Mouse (Mus musculus) embryonic facial prominence, embryonic 11.5 days (tissue): Measurements from ENCODE around the gene Mpped1. TPM values are rescaled to one million over a fixed set of nuclear protein-coding genes. Genes with fewer than 3 reads are reported as not detected.

ENCODE experiments used
- ATAC-seq: fragments of 200-750 bp; cut with Nextera tagmentation; replicated peaks from 2 replicates; pipeline ENCODE4 v1.8.0; 2017; ENCODE audit warnings: low read depth; ENCODE audit not compliant: insufficient number of reproducible peaks, low FRiP score, low TSS enrichment
- DNase-seq: peaks from one replicate; pipeline ENCODE4 v3.0.0-alpha.2; 2015; ENCODE audit warnings: low spot score
- H3K27ac ChIP-seq: fragments of 300-500 bp; sonication (generic); replicated peaks from 2 replicates; pipeline ENCODE4 v1.5.1; 2014; ENCODE audit warnings: mild to moderate bottlenecking, low read depth, low read length, control low read depth
- H3K27me3 ChIP-seq: fragments of 300-500 bp; sonication (generic); 2 replicates; pipeline ENCODE4 v1.6.1; 2014; ENCODE audit warnings: mild to moderate bottlenecking, low read length, moderate library complexity, mixed read lengths; ENCODE audit not compliant: control insufficient read depth, insufficient read depth
- H3K36me3 ChIP-seq: fragments of 300-500 bp; sonication (generic); replicated peaks from 2 replicates; pipeline ENCODE4 v1.6.1; 2014; ENCODE audit warnings: low read depth, mild to moderate bottlenecking, low read length, moderate library complexity, mixed read lengths; ENCODE audit not compliant: control insufficient read depth, insufficient read depth
- H3K4me1 ChIP-seq: fragments of 300-500 bp; sonication (generic); 2 replicates; pipeline ENCODE4 v1.6.1; 2014; ENCODE audit warnings: low read length, mixed read lengths; ENCODE audit not compliant: control insufficient read depth, insufficient read depth
- H3K4me2 ChIP-seq: fragments of 300-500 bp; sonication (generic); 2 replicates; pipeline ENCODE4 v1.6.1; 2014; ENCODE audit warnings: low read depth, mild to moderate bottlenecking, control low read depth, low read length, moderate library complexity
- H3K4me3 ChIP-seq: fragments of 300-500 bp; sonication (generic); 2 replicates; pipeline ENCODE4 v1.5.1; 2014; ENCODE audit warnings: low read depth, low read length, control low read depth
- H3K9ac ChIP-seq: fragments of 300-500 bp; sonication (generic); replicated peaks from 2 replicates; pipeline ENCODE4 v1.6.1; 2014; ENCODE audit warnings: mild to moderate bottlenecking, control low read depth, low read length
- H3K9me3 ChIP-seq: fragments of 300-500 bp; sonication (generic); replicated peaks from 2 replicates; pipeline ENCODE4 v1.6.1; 2016; ENCODE audit warnings: mild to moderate bottlenecking, low read length, inconsistent platforms, mixed read lengths; ENCODE audit not compliant: control insufficient read depth
- WGBS: fragments of 180-500 bp; shearing (Covaris S2); extraction: QIAGEN DNeasy Blood & Tissue Kit; methylation state at CpG from one replicate; pipeline ENCODE4 v1.1.7; 2014; 5-methylcytosine and 5-hydroxymethylcytosine counted together
- polyA plus RNA-seq: library from polyadenylated mRNA; unstranded; fragments of >200 nt; fragmentation: Nextera tagmentation; extraction: Ambion mirVana; gene quantifications from 2 replicates; pipeline ENCODE4 v1.2.1, GENCODE M21; 2014

Gene Mpped1
- polyA plus RNA-seq, 1 experiment from 2014 or later: 6.3 TPM

DNA sequence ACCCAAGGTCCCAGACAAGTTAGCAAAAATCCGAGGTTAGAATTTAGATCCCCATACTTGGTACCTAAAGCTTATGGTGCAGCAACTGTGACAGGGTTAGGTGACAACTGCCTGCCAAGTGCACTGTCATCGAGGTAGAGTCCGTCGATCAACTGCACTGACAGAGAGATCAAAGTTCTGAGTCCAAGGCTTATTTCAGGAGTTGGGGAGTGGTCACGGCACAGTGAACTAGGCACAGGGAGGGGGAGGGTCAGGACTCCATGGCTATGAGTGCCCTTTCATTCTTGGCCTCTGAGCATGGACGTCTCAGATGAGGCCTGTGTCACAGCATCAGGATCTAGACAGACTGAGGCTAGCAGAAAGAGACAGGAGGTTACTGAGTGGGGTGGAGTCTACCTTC, 1.8 kb upstream of the Mpped1 start:
- H3K27me3 ChIP-seq: peaks cover 18% of the 10 kb centered on the region
- 68% methylated on average over 6 of the region's 6 CpGs for WGBS
- ATAC-seq: no peak
- no peaks in the 10 kb centered on the region for H3K36me3 ChIP-seq
- H3K4me2 ChIP-seq: no peak overlapping the region
- DNase-seq: no peak
- H3K27ac ChIP-seq: no peak overlapping the region
- H3K4me1 ChIP-seq: no peaks in the 10 kb centered on the region
- no peak overlapping the region for H3K9ac ChIP-seq
- H3K4me3 ChIP-seq: no peak overlapping the region
- H3K9me3 ChIP-seq: no peaks in the 10 kb centered on the region

DNA sequence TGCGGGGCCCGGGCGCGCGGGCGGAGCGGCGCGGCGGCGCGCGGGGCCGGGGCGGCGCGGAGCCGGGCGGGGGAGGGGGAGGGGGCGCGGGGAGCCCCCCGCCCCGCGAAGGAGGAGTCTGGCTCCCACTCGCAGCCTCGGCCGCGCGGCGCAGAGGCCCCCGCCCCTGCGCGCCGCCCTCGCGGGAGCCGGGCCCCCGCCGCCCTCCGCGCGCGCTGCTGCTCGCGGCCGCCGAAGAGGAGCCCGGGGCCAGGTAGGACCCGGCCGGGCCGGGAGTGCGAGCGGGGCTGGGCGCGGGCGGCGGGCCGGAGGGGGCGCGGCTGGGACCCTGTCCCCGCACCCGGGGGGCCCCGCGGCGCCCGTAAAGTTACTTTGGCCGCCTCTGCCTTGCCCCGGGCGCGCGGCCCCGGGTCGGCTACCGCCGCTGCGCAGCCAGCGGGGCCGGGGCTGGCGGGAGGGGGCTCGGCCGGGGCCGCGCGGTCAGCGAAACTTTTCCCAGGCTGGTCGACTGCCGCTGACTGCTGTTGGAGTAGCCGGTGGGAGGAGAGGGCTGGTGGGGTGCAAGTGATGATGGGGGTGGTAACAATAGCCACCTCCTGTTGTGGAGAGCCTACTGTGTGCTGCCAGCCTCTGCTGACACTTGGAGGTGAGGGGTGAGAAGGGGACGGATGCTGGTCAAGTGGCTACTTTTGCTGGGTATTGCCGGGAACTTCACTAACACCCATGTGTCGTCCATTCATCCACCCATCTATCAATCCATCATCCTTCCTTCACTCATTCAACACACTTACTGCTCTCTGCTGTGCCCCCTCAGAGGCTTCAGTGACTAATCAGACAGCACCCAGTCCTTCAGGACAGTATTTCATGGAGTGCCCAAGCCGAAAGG, 831 bp downstream of the Mpped1 start:
- Histone ChIP-seq H3K9me3 (no peaks in the 10 kb centered on the region), H3K4me1 (no peaks in the 10 kb centered on the region), H3K4me3 (peak overlapping the region; percentile 52), H3K36me3 (no peaks in the 10 kb centered on the region), H3K4me2 (peak overlapping the region; percentile 78), H3K27ac (no peak overlapping the region), H3K27me3 (peaks cover 18% of the 10 kb centered on the region), H3K9ac (peak overlapping the region; percentile 59)
- 3% methylated on average over 44 of the region's 92 CpGs for WGBS
- ATAC-seq (peak; percentile 50; the same call in 1 of the 2 replicates), DNase-seq (peak; percentile 32)

DNA sequence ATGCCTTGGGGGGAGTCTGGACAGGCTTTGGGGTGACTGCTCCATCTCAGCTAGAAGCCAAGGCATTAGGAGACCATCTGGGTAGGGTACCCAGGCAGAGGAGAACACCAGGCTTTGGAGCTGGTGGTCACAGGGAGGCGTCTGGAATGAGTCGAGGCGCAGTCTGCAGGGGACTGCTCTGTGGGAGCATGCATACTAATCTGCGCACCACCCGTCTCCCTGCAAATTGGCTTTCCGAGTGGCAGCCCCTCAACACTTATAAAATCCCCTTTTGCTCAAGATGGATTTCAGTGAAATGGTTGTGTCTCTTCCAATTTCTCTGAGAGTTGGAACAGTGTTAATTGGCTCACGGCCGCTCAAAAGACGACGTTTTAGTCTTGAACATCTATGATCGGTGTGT, 2.0 kb downstream of the Mpped1 start:
- Histone ChIP-seq H3K27me3 (peaks cover 18% of the 10 kb centered on the region), H3K36me3 (no peaks in the 10 kb centered on the region), H3K4me1 (no peaks in the 10 kb centered on the region), H3K4me3 (no peak overlapping the region), H3K4me2 (no peak overlapping the region), H3K9ac (no peak overlapping the region), H3K9me3 (no peaks in the 10 kb centered on the region), H3K27ac (no peak overlapping the region)
- 72% methylated on average over 11 of the region's 11 CpGs for WGBS
- DNase-seq: no peak
- ATAC-seq: no peak

GRCm38 (mm10) chr15:83782284-83782683, 3.0 kb downstream of the Mpped1 start:
- Histone ChIP-seq H3K36me3 (no peaks in the 10 kb centered on the region), H3K4me3 (no peak overlapping the region), H3K27me3 (peaks cover 18% of the 10 kb centered on the region), H3K9me3 (no peaks in the 10 kb centered on the region), H3K4me1 (no peaks in the 10 kb centered on the region), H3K4me2 (no peak overlapping the region), H3K27ac (no peak overlapping the region), H3K9ac (no peak overlapping the region)
- no peak for ATAC-seq
- no peak for DNase-seq
- 67% methylated on average over 9 of the region's 9 CpGs for WGBS

- Histone ChIP-seq H3K27me3 (peaks cover 8% of the 10 kb centered on the region), H3K4me2 (no peak overlapping the region), H3K4me3 (no peak overlapping the region), H3K4me1 (no peaks in the 10 kb centered on the region), H3K36me3 (no peaks in the 10 kb centered on the region), H3K9me3 (no peaks in the 10 kb centered on the region), H3K27ac (no peak overlapping the region), H3K9ac (no peak overlapping the region)
- no peak for DNase-seq
- WGBS: 53% methylated on average over 9 of the region's 9 CpGs
- no peak for ATAC-seq
Observed at GRCm38 (mm10) chr15:83784772-83785171, 5.5 kb downstream of the Mpped1 start.

- Histone ChIP-seq H3K4me1 (no peaks in the 10 kb centered on the region), H3K4me2 (no peak overlapping the region), H3K9me3 (no peaks in the 10 kb centered on the region), H3K9ac (no peak overlapping the region), H3K27me3 (no peaks in the 10 kb centered on the region), H3K27ac (no peak overlapping the region), H3K4me3 (no peak overlapping the region), H3K36me3 (no peaks in the 10 kb centered on the region)
- 78% methylated on average over 9 of the region's 9 CpGs for WGBS
- ATAC-seq (no peak), DNase-seq (no peak)
Observed at GRCm38 (mm10) chr15:83789046-83789445, 9.8 kb downstream of the Mpped1 start.

DNA sequence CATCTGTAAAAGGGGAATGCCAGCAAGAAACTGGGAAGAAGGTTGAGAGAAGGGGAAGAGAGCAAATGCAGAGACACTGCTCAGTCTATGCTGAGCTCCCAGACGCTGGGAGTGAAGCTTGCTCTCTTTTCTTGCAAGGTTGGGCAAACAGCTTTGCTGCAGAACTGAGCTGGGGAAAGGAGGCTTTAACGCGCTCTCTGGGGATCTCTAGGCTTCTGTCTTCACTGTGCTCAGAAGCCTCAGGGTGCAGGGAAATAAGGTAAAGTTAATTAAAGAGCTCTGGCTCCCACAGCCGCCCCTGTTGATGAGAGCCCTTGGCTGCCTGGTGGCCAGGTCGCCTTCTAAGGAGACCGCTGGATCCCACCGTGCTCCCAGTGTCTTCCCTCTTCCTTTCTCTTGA, 17.7 kb downstream of the Mpped1 start:
- DNase-seq (no peak), ATAC-seq (no peak)
- Histone ChIP-seq H3K27ac (no peak overlapping the region), H3K4me3 (no peak overlapping the region), H3K36me3 (no peaks in the 10 kb centered on the region), H3K27me3 (no peaks in the 10 kb centered on the region; the same call in 1 of the 2 replicates), H3K9me3 (no peaks in the 10 kb centered on the region), H3K4me2 (no peak overlapping the region), H3K4me1 (no peaks in the 10 kb centered on the region), H3K9ac (no peak overlapping the region)
- 52% methylated on average over 7 of the region's 7 CpGs for WGBS

DNA sequence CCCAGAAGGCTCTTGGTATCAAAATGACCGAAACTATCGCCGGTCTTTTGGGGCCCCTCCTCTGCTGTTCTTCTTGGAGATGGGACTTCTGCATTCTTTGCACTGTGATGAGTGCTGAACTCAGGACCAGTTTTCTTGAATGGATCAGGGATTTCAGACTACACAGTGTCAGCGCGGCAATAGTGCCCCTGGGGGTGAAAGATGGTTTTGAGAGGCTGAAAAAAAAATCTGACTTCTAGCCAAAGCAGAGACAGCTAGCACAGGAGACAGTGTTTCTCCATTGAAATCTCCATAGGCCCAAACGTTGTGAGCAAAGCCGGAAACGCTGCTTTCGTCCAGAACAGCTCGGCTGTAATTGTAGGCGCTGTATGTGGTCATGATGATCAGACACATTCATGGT, 19.7 kb downstream of the Mpped1 start:
- no peaks in the 10 kb centered on the region; the same call in 1 of the 2 replicates for H3K27me3 ChIP-seq
- DNase-seq: peak; percentile 2

More for the DNA sequence above, 19.7 kb downstream of the Mpped1 start:
- WGBS: 81% methylated on average over 11 of the region's 11 CpGs
- H3K9me3 ChIP-seq: no peaks in the 10 kb centered on the region
- H3K4me2 ChIP-seq: no peak overlapping the region
- H3K4me1 ChIP-seq: no peaks in the 10 kb centered on the region
- H3K36me3 ChIP-seq: no peaks in the 10 kb centered on the region
- ATAC-seq: no peak
- no peak overlapping the region for H3K27ac ChIP-seq
- no peak overlapping the region for H3K9ac ChIP-seq
- H3K4me3 ChIP-seq: no peak overlapping the region
